Mouse (Mus musculus): ENCODE measurements around the gene Fah. TPM values are rescaled to one million over a fixed set of nuclear protein-coding genes. Genes with fewer than 3 reads are reported as not detected.

The Fah gene
- 15.8 and 16.4 TPM in 2 replicates for polyA plus RNA-seq (2012; rRNA removed)

DNA sequence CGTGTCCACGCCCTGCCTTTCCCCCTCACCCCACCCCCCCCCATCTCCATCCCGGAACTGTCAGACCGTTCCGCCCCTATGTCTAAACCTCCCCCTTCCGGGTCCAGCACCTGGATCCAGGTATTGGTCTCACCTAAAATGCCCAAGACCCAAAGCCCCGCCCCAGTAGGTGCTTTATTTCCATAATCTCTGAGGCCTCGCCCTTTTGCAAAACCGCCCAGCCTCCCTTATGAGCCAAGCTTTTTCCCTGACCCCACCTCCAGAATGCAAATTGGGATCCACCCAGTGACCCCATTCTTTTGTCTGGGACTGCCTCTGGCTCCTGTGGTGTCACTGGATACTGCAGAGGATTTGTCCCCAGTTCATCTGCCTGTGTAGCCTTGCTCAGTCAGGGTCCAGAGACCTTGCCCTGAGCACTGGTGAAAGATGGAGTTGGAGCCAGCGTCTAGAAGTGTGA is at the start of gene Fah:
Gene Fah, minus strand, starts transcription at position 430 of the 457 bp plus-strand sequence.

Other genes starting within 250 kb of the Fah start
- 143 and 152 TPM in 2 replicates for gene Arnt2, start 196.5 kb downstream of the Fah start, polyA plus RNA-seq (2012; rRNA removed)
- 0.70 and 0.78 TPM in 2 replicates for gene Gm2115, start 77.8 kb downstream of the Fah start, polyA plus RNA-seq (2012; rRNA removed)
- 134 and 150 TPM in 2 replicates for gene Zfand6, start 83.2 kb upstream of the Fah start, polyA plus RNA-seq (2012; rRNA removed)
- not detected in 2 replicates for gene Olfr291, start 246.8 kb upstream of the Fah start, polyA plus RNA-seq (2012; rRNA removed)